9 mouse cellular contexts compared by ENCODE assay signal in the genomic region with DNA sequence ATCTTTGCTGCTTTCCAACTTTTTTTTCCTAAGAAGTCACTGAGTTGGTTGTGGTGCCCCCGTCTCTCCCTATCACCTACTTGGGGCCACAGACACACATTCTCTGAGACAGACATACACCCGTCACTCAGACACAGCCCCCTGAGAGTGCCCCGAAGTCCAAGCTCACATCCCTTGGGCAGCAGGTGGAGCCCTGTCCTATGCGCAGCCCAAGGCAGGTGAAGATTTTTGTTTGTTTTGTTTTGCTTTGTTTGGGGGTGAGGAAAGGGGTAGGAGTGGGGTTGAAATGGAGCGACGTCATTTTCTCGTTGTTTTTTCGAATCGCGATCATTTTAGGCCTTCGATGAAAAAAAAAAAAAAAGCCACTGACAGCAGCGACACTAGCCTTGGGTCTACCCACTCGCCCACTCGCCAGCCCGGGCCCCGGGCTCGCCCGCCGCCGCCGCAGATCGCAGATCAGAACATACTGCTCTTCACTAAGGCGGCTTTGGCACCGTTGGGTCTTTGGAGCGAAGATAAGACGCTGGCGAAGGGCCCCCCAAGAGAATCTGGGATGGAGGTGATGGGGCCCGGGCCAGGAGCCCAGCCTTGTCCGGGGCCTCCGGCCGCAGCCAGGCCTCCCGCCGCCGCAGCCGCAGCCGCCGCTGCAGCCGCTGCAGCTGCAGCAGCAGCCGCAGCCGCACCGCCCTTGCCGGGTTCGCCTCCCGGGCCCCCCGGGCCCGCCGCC. TPM values are rescaled to one million over a fixed set of nuclear protein-coding genes. Genes with fewer than 3 reads are reported as not detected.
DNase-seq lines count a peak whose midpoint lies in the region; ATAC-seq and TF ChIP-seq lines count a peak whose summit lies in the region.
"Had no signal": no experiment of that assay in that cellular context is flagged by ENCODE, and none has a peak within 500 bp of the region (broad histone marks: within the 10 kb centered on the region; RNA-seq: fewer than 3 reads in every experiment).

No protein-coding gene starts in this region.

- peak overlapping the region; percentile 46 for H3K4me3 ChIP-seq in heart, embryonic 12.5 days
- peak overlapping the region; percentile 39 for H3K4me3 ChIP-seq in heart, postnatal 0 days (ENCODE audit: low read depth, low read length)
- peak overlapping the region; percentile 20 for H3K4me3 ChIP-seq in liver, embryonic 15.5 days (replicated peaks)

- no peak overlapping the region for H3K27ac ChIP-seq in heart, embryonic 12.5 days (ENCODE audit: poor library complexity, severe bottlenecking)
- no peak overlapping the region for H3K27ac ChIP-seq in heart, postnatal 0 days (ENCODE audit: low read depth)
- H3K27ac ChIP-seq in liver, embryonic 15.5 days (replicated peaks) = no peak overlapping the region

- intact Hi-C loops in heart, postnatal 25 days (cut with DNase I) = loop anchor here (5.0 kb wide), 1 partner anchor 131 kb away; no protein-coding TSS in a partner anchor
- intact Hi-C loops in left cerebral cortex, postnatal 10 days (cut with DNase I) = no loop called here

- no peak for TF ChIP-seq EP300 in heart, postnatal 0 days (IDR thresholded peaks at IDR 0.05; ENCODE audit: low read depth)

- no peaks in the 10 kb centered on the region for H3K36me3 ChIP-seq in heart, embryonic 12.5 days
- no peaks in the 10 kb centered on the region for H3K36me3 ChIP-seq in heart, postnatal 0 days (replicated peaks; ENCODE audit: control insufficient read depth, insufficient read depth, low read length)
- no peaks in the 10 kb centered on the region for H3K36me3 ChIP-seq in liver, embryonic 15.5 days (replicated peaks)

- WGBS in heart, embryonic 12.5 days = 1% methylated on average over 47 of the region's 47 CpGs
- 2% methylated on average over 43 of the region's 47 CpGs for WGBS in heart, postnatal 0 days
- under 1% methylated on average over 47 of the region's 47 CpGs for WGBS in liver, embryonic 15.5 days (ENCODE audit: insufficient replicate concordance)

- peaks cover 11% of the 10 kb centered on the region for H3K4me1 ChIP-seq in heart, embryonic 12.5 days (replicated peaks)
- H3K4me1 ChIP-seq in heart, postnatal 0 days (ENCODE audit: control insufficient read depth, insufficient read depth) = no peaks in the 10 kb centered on the region
- peaks cover 4% of the 10 kb centered on the region; the same call in 1 of the 2 replicates for H3K4me1 ChIP-seq in liver, embryonic 15.5 days (replicated peaks)

- DNase-seq in heart, postnatal 25 days (ENCODE audit: low spot score) = no peak
- peak; percentile 41 for DNase-seq in brain, embryonic 14.5 days (ENCODE audit: low read depth)
- DNase-seq in heart, postnatal 0 days (ENCODE audit: low spot score) = no peak
- no peak for DNase-seq in left cerebral cortex, postnatal 10 days (ENCODE audit: extremely low spot score in 1 of 2, low spot score in 2 of 2)
- no peak for DNase-seq in adrenal gland, postnatal 25 days
- no peak for DNase-seq in spleen, postnatal 10 days (ENCODE audit: low spot score in 2 of 2)

- no peaks in the 10 kb centered on the region for H3K9me3 ChIP-seq in heart, embryonic 12.5 days (replicated peaks)
- H3K9me3 ChIP-seq in heart, postnatal 0 days (replicated peaks; ENCODE audit: control insufficient read depth, low read length) = no peaks in the 10 kb centered on the region
- no peaks in the 10 kb centered on the region for H3K9me3 ChIP-seq in liver, embryonic 15.5 days (replicated peaks)

- peak overlapping the region; percentile 71 for H3K4me2 ChIP-seq in heart, embryonic 12.5 days
- peak overlapping the region; percentile 50 for H3K4me2 ChIP-seq in heart, postnatal 0 days (ENCODE audit: low read depth, low read length)
- peak overlapping the region; percentile 49 for H3K4me2 ChIP-seq in liver, embryonic 15.5 days

- peak overlapping the region; percentile 48; the same call in 1 of the 2 replicates for H3K9ac ChIP-seq in heart, embryonic 12.5 days
- H3K9ac ChIP-seq in heart, postnatal 0 days (replicated peaks; ENCODE audit: low read depth, low read length) = no peak overlapping the region
- H3K9ac ChIP-seq in liver, embryonic 15.5 days = no peak overlapping the region

- no peak for TF ChIP-seq POLR2A in brain, embryonic 14.5 days (IDR thresholded peaks at IDR 0.05; ENCODE audit: borderline replicate concordance, extremely low read depth, insufficient read depth, insufficient read length, poor library complexity, severe bottlenecking)

- TF ChIP-seq CTCF in brain, embryonic 14.5 days (IDR thresholded peaks at IDR 0.05; ENCODE audit: borderline replicate concordance, extremely low read depth, insufficient read depth, insufficient read length) = no peak
- no peak for TF ChIP-seq CTCF in heart, postnatal 0 days (IDR thresholded peaks at IDR 0.05; ENCODE audit: low read depth)

- ATAC-seq in heart, embryonic 12.5 days (ENCODE audit: insufficient number of reproducible peaks, low FRiP score) = no peak
- ATAC-seq in heart, postnatal 0 days (ENCODE audit: insufficient read depth, low read depth) = no peak
- no peak for ATAC-seq in liver, embryonic 15.5 days (ENCODE audit: insufficient read depth)

- peaks cover 89% of the 10 kb centered on the region for H3K27me3 ChIP-seq in heart, embryonic 12.5 days (replicated peaks)
- H3K27me3 ChIP-seq in heart, postnatal 0 days (ENCODE audit: control insufficient read depth, insufficient read depth, low read length) = peaks cover 98% of the 10 kb centered on the region
- H3K27me3 ChIP-seq in liver, embryonic 15.5 days = peaks cover 95% of the 10 kb centered on the region

RNA-seq across cellular contexts. Expression of a gene that starts 3.3 kb away (rescaled TPM):
- 0.22 TPM in 1 of 2 replicates, not detected in the other for polyA plus RNA-seq in heart, embryonic 12.5 days (2016; fragmentation: Nextera tagmentation; extraction: Ambion mirVana)
- not detected for total RNA-seq in heart, postnatal 25 days (2021)
- 4.6 and 16.8 TPM in 2 replicates for polyA plus RNA-seq in brain, embryonic 14.5 days (2012; rRNA removed)
- total RNA-seq in heart, postnatal 0 days (2014; rRNA removed; ENCODE audit: low replicate concordance) = not detected in 2 replicates
- polyA plus RNA-seq in heart, postnatal 0 days (2015; fragmentation: Nextera tagmentation; extraction: Ambion mirVana) = 0.08 TPM in 1 of 2 replicates, not detected in the other
- polyA plus RNA-seq in liver, embryonic 15.5 days (2015; fragmentation: Nextera tagmentation; extraction: Ambion mirVana) = 0.02 and 0.06 TPM in 2 replicates
- not detected for total RNA-seq in left cerebral cortex, postnatal 10 days (2021)
- 11.1 and 18.8 TPM in 2 replicates for total RNA-seq in adrenal gland, postnatal 25 days (2021)
- total RNA-seq: MEL had no signal

Comparison
In these comparisons a context has a peak if more than half of its experiments do, and no peak if none do; other contexts are left out.
1. RNA of a gene that starts 3.3 kb away (total RNA-seq): 11.1 to 18.8 TPM in adrenal gland, postnatal 25 days; not detected in heart, postnatal 25 days, not detected in heart, postnatal 0 days and not detected in left cerebral cortex, postnatal 10 days; every median in the first group is over 10 times any median in the second.
2. Peak in every context shown above with its lines, with median percentiles within 50 percentile points of each other: H3K4me2 ChIP-seq and H3K4me3 ChIP-seq.